Mouse (Mus musculus) cerebellum, adult (tissue): Measurements from ENCODE around the gene Tcaf3.

Experiments
- ATAC-seq: cut with Nextera tagmentation; 2 replicates; pipeline ENCODE4 v1.9.2; 2017; ENCODE audit warnings: mild to moderate bottlenecking, moderate library complexity, mixed read lengths; ENCODE audit not compliant: insufficient number of reproducible peaks, low FRiP score, low TSS enrichment

Gene Tcaf3

DNA sequence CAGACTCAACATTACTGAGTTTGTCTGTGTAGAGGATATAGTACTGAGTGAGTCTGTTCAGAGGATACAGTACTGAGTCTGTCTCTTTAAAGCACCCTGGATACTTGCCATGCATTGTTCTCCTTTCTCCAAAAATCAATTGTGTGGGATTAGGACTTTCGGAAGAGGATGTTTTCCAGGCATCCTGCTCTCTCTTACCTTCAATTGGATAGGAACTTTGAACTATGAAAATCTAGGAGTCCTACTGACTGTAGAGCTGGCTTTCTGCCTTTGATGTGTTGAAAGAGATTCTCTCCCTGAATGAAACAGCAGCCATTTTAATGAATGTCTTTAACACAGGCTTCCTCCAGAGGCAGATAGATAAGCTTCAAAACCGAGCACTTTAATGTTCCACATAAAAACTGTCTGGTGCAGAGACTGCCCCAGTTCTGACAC lies 52.0 kb downstream of the Tcaf3 start:
- ATAC-seq: no peak

DNA sequence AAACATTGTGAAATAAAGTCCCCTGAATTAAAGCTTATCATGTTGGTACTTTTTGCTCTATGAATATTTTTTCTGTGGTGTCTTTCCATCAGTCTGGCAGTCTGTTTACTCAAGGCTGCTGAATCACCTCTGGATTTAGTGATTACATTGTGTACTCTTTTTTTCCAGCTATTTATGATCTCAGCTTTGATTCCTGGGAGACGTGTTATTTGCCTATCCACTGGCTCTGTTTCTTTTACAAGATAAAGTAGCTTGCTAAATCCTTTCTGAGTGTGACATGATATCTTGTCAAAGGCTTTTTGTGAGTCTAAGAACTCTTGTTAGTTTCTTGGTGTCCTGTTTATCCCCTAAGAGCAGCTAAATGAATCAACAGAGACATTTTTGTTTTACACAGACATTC lies 52.6 kb downstream of the Tcaf3 start:
- ATAC-seq: no peak

DNA sequence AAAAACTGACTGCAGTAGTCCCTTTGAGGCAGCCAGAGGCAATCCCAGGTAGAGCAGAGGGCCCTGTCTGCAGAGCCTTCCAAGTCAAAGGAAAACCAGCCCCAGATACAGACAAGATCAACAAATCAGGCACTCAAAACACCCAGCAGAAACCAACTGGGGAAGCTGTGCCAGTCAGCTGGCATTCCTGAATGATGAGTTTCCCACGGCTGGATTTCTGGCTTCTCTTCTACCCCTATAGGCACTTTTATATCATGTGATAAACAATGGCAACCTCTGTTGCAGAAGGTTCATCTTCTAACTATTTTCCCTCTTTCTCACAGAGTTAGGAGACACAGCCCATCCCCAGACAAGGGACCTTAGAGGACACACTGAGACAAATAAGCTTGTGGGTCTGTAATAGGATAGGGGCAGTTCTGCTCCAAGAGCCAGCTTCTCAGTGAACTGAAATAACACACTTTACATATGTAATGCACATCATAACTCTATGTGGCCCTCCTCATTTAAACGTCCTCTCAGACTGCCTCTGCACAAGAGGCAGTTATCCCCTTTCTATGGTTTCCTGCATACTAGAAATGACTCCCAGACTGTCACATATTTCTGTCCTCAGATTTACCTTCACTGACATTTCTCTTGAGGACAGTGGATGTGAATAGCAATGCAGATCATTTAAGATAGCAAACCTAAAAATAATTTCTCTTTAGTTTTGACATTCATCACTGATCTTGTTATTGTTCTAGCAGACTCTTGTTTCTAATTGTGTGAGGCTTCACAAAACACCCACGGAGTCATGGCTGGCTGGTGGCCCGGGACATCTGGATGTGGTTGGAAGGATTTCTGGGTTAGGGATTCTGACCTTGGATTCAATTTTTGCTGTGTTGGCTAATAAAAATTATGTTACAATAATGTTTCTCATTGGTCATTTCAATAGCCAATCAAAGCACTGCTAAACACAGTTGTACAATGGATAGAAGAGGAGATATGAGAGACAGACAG lies 55.2 kb downstream of the Tcaf3 start:
- ATAC-seq: no peak

DNA sequence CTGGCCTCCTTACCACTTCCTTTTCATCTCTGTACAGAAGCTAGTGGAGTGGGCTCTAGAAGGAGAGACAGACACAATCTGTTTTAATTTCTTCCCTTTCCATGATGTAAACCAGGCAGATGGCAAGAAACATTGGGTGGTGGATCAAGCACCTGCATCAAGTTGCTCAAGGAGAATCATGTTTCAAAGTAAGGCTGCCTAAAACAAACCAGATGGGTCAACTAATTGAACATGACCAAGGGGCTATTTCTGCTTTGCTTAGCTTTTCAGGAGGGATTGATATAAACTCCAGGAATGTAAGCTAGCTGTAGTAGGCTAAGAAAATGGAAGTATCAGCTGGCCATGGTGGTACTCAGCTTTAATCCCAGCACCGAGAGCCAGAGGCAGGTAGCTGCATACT lies 56.8 kb downstream of the Tcaf3 start:
- no peak for ATAC-seq

DNA sequence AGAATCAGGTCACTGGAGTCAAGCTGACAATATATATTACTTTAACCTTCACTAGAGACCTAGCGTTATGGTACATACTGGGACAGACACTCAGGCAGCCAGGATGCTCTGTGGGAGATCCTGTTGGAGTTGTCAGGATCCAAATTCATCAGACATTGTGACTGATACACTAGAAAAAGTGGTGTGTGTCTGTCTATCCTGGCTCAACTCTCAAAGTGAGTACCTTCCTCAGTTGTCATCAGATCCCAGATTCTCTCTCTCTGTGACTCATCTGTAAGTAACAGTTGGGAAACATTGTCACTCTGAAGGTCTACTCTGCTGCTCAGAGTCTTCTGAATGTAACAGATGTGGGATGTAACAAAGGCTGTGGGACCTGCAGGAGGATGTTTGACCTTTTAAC lies 57.8 kb downstream of the Tcaf3 start:
- no peak for ATAC-seq
